Mouse (Mus musculus): ENCODE data around the gene Col5a2. TPM values are rescaled to one million over a fixed set of nuclear protein-coding genes. Genes with fewer than 3 reads are reported as not detected.

Col5a2 gene
- polyA plus RNA-seq, 1 experiment from 2014 or later, result 47.9 TPM

DNA sequence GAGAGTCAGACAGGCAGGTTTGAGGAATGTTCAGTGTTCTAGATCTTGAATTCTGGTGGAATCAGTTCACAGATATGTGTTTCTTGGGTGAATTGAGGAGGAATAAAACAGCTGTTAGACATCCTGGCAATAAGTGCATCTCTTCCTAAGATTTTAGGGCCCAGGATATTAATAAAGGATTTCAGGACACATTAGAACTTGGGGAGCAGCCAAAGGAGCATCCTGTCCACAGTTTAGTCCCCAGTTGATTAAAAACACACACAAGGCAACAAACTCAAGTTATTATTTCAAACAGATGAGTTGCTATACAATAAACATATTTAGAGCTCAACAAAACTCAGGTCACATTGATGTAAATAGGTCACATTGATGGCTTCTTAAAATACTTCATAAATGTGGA is 82.5 kb downstream of the Col5a2 start:
- no peak for ATAC-seq (replicated peaks; ENCODE audit: low FRiP score)
- no peak overlapping the region for H3K27ac ChIP-seq

DNA sequence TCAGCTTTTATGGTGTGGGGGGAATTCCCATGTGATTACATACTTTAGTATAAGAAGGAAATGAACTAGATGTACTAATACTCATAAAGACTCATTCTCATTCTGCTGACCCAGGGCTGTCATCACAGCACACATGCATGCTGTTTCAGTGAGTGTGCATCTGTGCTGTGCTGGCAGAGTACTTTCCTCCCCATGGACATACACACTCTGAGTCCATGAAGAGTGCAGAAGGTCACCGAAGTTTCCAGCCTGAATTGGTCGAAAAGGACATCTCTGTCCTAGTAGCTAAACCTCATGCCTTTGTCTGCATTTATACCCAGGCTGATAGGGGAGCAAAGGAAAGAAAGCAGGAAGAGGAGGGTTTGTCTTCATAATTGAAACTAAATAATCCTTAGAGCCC is 83.2 kb downstream of the Col5a2 start:
- H3K9me3 ChIP-seq (replicated peaks), result no peaks in the 10 kb centered on the region
- WGBS, result 78% methylated on average over 2 of the region's 2 CpGs
- no peaks in the 10 kb centered on the region for H3K27me3 ChIP-seq
- no peak overlapping the region for H3K27ac ChIP-seq
- no peak overlapping the region for H3K9ac ChIP-seq
- no peaks in the 10 kb centered on the region for H3K4me1 ChIP-seq
- no peak for ATAC-seq (replicated peaks; ENCODE audit: low FRiP score)
- no peak overlapping the region for H3K4me3 ChIP-seq (replicated peaks)
- H3K36me3 ChIP-seq, result peaks cover 11% of the 10 kb centered on the region
- no peak overlapping the region for H3K4me2 ChIP-seq

More for the DNA sequence above, 82.5 kb downstream of the Col5a2 start:
- Histone ChIP-seq H3K9me3 (replicated peaks) (no peaks in the 10 kb centered on the region), H3K4me2 (no peak overlapping the region), H3K9ac (no peak overlapping the region), H3K4me1 (no peaks in the 10 kb centered on the region), H3K4me3 (replicated peaks) (no peak overlapping the region), H3K27me3 (no peaks in the 10 kb centered on the region), H3K36me3 (peaks cover 11% of the 10 kb centered on the region)

DNA sequence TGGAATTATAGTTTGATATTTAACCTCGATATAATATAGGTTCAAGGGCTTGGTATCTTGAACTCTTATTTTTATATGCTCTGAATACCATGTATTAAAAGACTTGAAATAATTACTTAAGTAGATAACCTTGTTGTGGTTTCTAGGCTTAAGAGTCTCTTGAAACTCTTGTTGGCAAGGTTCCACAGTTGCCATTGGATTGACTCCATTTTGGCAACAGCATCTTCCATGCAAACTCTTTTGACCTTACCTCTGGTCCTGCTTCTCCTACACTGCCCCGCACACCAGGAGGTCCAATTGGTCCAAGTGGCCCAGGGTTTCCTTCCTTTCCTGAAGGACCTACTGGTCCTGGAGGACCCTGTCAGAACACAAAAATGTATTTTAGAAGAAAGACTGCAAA is 121.2 kb downstream of the Col5a2 start:
- Histone ChIP-seq H3K4me2 (no peak overlapping the region), H3K27me3 (no peaks in the 10 kb centered on the region), H3K4me3 (replicated peaks) (no peak overlapping the region), H3K36me3 (peaks cover 6% of the 10 kb centered on the region; the same call in 1 of the 2 replicates), H3K9ac (no peak overlapping the region), H3K9me3 (replicated peaks) (no peaks in the 10 kb centered on the region), H3K4me1 (no peaks in the 10 kb centered on the region), H3K27ac (no peak overlapping the region)
- 84% methylated on average over 2 of the region's 2 CpGs for WGBS
- ATAC-seq (replicated peaks; ENCODE audit: low FRiP score), result no peak

DNA sequence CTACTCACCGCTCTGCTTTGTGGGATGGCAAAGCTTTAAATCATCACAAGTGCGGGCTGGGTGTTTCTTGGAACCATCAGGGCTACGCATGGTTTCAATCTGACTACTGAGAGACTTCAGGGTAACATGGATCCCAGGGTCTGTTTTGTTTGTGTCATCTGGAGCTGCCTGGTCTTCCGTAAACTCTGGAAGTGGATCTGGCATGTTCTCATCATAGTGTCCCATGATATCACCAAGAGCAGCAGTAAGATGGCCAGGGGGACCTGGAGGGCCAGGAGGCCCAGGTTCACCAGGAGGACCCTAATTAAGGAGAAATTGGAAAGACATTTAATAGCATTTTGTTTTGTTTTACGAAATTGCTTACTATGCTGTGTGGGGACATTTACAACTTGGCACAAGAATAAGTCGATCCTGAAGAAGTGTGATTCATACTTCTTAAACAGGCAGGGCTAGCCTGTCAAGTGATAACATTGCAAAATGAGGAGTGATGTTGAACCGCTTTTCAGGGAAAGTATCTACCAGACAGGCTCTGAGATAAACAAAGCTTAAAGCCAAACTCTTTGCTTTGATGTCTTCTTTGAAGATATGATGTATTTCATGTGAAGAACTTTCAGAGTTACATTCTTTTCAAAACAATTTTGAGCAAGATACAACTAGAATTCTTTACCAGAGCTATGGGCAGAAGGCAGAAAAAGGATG is 122.9 kb downstream of the Col5a2 start:
- Histone ChIP-seq H3K9ac (no peak overlapping the region), H3K4me1 (no peaks in the 10 kb centered on the region), H3K36me3 (peaks cover 9% of the 10 kb centered on the region; the same call in 1 of the 2 replicates), H3K9me3 (replicated peaks) (no peaks in the 10 kb centered on the region), H3K27ac (no peak overlapping the region), H3K4me2 (no peak overlapping the region), H3K27me3 (no peaks in the 10 kb centered on the region), H3K4me3 (replicated peaks) (no peak overlapping the region)
- 79% methylated on average over 7 of the region's 7 CpGs for WGBS
- no peak for ATAC-seq (replicated peaks; ENCODE audit: low FRiP score)

DNA sequence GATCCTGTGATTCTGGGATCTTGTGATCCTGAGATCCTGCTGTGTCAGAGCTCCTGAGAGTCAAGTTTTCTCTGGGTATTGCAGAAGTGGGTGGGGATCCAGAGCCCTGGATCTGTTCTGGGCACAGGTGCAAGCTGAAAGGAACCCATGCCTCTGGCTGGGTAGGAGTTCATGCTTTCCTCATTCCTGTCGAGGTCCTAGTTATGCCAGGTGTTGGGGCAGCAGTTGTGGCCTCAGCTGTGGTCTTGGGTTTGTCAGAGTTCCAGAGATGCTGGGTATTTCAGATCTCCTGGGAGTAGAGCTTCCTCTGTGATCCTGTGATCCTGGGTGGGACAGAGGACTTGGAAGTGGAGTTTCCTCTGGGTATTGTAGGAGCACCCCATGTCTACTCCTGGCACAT is 137.7 kb downstream of the Col5a2 start:
- Histone ChIP-seq H3K36me3 (peaks cover 4% of the 10 kb centered on the region; the same call in 1 of the 2 replicates), H3K9ac (no peak overlapping the region), H3K9me3 (replicated peaks) (no peaks in the 10 kb centered on the region; the same call in 1 of the 2 replicates), H3K4me1 (no peaks in the 10 kb centered on the region), H3K4me3 (replicated peaks) (no peak overlapping the region), H3K4me2 (no peak overlapping the region), H3K27me3 (no peaks in the 10 kb centered on the region), H3K27ac (no peak overlapping the region)
- 70% methylated on average over 1 of the region's 1 CpGs for WGBS
- ATAC-seq (replicated peaks; ENCODE audit: low FRiP score), result no peak

DNA sequence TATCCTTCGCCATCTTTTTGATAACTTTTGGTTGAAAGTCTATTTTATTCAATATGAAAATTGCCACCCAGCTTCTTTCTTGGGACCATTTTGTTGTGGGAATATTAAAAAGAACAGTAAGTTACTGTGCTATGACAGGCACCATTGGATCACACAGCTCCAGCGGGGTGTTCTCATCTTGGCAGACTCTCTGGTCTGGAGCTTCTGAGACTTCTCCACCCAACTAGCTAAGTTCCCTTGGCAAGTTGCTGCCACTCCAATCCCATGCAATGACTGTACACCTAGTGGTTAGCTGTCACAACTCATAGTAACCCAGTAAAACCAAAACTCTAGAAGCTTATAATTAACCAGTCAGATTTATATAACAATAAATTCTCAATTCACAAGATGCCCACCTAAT is 139.8 kb downstream of the Col5a2 start:
- Histone ChIP-seq H3K9ac (no peak overlapping the region), H3K36me3 (peaks cover 4% of the 10 kb centered on the region; the same call in 1 of the 2 replicates), H3K4me1 (no peaks in the 10 kb centered on the region), H3K27ac (no peak overlapping the region), H3K27me3 (no peaks in the 10 kb centered on the region), H3K4me2 (no peak overlapping the region), H3K4me3 (replicated peaks) (no peak overlapping the region), H3K9me3 (replicated peaks) (no peaks in the 10 kb centered on the region)
- ATAC-seq (replicated peaks; ENCODE audit: low FRiP score), result no peak
- 95% methylated on average over 2 of the region's 2 CpGs for WGBS

DNA sequence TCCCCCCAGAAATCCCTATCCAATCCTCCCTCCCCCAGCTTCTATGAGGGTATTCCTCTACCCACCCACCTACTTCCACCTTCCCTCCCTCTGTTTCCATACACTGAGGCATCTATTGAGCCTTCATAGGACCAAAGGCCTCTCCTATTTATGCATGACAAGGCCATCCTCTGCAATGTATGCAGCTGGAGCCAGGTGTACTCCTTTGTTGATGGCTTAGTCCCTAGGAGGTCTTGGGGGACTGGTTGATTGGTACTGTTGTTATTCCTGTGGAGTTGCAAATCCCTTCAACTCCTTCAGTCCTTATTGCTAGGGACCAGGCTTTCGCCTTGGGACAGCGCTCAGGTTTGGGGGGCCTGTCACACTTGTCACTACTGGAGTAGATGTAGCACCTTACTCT is 143.4 kb downstream of the Col5a2 start:
- Histone ChIP-seq H3K27ac (no peak overlapping the region), H3K4me2 (no peak overlapping the region), H3K9me3 (replicated peaks) (no peaks in the 10 kb centered on the region), H3K36me3 (no peaks in the 10 kb centered on the region), H3K27me3 (no peaks in the 10 kb centered on the region), H3K4me1 (no peaks in the 10 kb centered on the region), H3K9ac (no peak overlapping the region), H3K4me3 (replicated peaks) (no peak overlapping the region)
- 80% methylated on average over 2 of the region's 2 CpGs for WGBS
- ATAC-seq (replicated peaks; ENCODE audit: low FRiP score), result no peak

DNA sequence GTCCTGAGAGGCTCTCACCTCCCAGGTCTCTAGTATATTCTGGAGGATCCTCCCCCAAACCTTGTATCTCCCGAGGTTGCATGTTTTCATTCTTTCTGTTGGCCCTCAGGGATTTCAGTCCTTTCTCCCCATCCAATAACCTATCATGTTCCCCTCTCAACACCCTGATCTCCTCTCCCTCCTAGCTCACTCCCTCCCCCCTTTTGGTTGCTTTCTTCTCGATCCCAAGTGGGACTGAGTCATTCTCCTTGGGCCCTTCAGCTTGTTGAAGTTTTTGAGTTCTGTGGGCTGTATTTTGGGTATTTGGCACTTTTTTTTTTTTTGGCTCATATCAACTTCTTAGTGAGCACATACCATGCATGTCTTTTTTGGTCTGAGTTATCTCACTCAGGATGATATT is 143.9 kb downstream of the Col5a2 start:
- no peak overlapping the region for H3K4me2 ChIP-seq
- no peak overlapping the region for H3K9ac ChIP-seq
- no peaks in the 10 kb centered on the region for H3K4me1 ChIP-seq
- H3K4me3 ChIP-seq (replicated peaks), result no peak overlapping the region
- H3K27ac ChIP-seq, result no peak overlapping the region
- WGBS, result 63% methylated on average over 2 of the region's 2 CpGs
- H3K9me3 ChIP-seq (replicated peaks), result no peaks in the 10 kb centered on the region
- H3K27me3 ChIP-seq, result no peaks in the 10 kb centered on the region
- H3K36me3 ChIP-seq, result no peaks in the 10 kb centered on the region
- no peak for ATAC-seq (replicated peaks; ENCODE audit: low FRiP score)

DNA sequence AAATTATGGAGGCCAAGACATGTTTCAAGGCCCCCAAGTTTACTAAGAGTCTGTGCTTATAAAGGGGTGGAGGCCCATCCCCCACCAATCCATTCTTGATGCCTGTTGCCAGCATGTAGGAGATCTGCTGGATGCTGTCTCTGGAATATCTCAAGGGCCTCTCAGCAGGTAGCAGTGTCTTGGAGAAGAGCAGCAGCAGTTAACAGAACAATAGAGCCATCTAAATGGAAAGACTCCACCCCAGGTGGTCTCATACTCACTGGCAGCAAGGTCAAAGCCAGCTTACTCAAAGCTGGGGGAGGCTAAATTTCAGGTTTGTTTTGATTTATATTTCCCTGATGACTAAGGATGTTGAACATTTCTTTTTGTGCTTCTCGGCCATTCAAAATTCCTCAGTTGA is 145.1 kb downstream of the Col5a2 start:
- Histone ChIP-seq H3K4me2 (no peak overlapping the region), H3K4me1 (no peaks in the 10 kb centered on the region), H3K9ac (no peak overlapping the region), H3K36me3 (no peaks in the 10 kb centered on the region), H3K9me3 (replicated peaks) (no peaks in the 10 kb centered on the region), H3K27ac (no peak overlapping the region), H3K4me3 (replicated peaks) (no peak overlapping the region), H3K27me3 (no peaks in the 10 kb centered on the region)
- no peak for ATAC-seq (replicated peaks; ENCODE audit: low FRiP score)
- WGBS, result 70% methylated on average over 1 of the region's 1 CpGs

DNA sequence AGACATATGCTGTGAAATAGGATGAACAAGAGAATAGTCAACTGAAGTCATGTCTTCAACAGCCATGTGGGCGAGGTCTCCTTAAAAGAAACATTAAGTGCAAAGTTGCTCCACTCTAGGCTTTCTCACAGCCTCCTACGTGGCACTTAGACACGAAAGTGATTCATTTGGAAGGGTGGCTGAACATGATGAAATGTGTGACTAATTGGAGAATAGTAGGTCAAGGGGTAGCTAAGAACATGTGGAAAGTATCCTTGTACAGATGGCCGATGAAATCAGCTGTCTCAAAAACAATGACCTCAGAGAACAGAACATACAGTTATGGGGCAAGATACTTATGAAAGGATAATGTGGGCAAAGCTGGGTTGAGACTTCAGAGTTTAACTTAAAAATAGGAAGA is 147.1 kb downstream of the Col5a2 start:
- H3K4me3 ChIP-seq (replicated peaks), result no peak overlapping the region
- 58% methylated on average over 4 of the region's 4 CpGs for WGBS
- ATAC-seq (replicated peaks; ENCODE audit: low FRiP score), result no peak
- no peaks in the 10 kb centered on the region for H3K4me1 ChIP-seq
- no peaks in the 10 kb centered on the region for H3K36me3 ChIP-seq
- H3K27me3 ChIP-seq, result no peaks in the 10 kb centered on the region
- H3K4me2 ChIP-seq, result no peak overlapping the region
- no peak overlapping the region for H3K9ac ChIP-seq
- no peaks in the 10 kb centered on the region for H3K9me3 ChIP-seq (replicated peaks)
- no peak overlapping the region for H3K27ac ChIP-seq

DNA sequence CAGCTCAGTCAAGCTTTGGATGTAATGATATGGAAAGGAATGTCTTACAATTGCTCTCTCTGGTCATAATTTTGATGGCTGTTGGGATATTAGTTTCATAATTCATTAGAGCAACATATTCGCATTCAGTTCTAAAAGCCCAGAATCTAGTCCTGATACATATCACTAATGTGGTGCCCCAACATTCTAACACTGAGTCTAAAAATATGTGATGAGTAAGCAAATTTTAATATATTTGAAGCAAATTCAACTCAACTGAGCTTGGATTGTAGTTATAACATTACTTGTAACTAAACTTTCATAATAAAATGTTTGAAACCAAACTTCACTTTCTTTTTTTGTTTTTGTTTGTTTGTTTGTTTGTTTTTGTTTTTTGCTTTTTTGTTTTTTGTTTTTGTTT is 173.9 kb downstream of the Col5a2 start:
- peaks cover 24% of the 10 kb centered on the region for H3K36me3 ChIP-seq
- no peak overlapping the region for H3K4me3 ChIP-seq (replicated peaks)
- no peak overlapping the region for H3K4me2 ChIP-seq
- no peaks in the 10 kb centered on the region for H3K27me3 ChIP-seq
- no peaks in the 10 kb centered on the region for H3K9me3 ChIP-seq (replicated peaks)
- ATAC-seq (replicated peaks; ENCODE audit: low FRiP score), result no peak
- H3K9ac ChIP-seq, result no peak overlapping the region
- no peaks in the 10 kb centered on the region for H3K4me1 ChIP-seq
- H3K27ac ChIP-seq, result no peak overlapping the region
- WGBS, result 92% methylated on average over 1 of the region's 1 CpGs

Measured in kidney, embryonic 15.5 days (tissue).